ENCODE assay signal across 27 mouse cellular contexts in the genomic region with DNA sequence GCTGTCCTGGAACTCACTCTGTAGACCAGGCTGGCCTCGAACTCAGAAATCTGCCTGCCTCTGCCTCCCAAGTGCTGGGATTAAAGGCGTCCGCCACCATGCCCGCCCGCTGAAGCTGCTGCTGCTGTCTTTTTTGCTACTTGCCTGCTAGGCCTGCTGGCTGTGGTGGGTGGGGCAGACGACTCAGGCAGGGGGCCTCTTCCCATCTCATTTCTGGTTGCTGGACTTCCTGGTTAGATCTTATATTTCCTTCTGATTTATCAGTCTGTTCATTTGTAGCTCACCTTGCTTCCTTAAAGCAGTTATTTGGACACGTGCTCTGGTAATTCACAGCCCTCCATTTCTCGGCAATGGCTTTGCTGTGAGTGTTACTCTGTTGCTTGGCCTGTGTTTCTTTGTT. TPM values are rescaled to one million over a fixed set of nuclear protein-coding genes. Genes with fewer than 3 reads are reported as not detected.
A peak's percentile ranks its signal among the peaks of the same experiment; 100 is the strongest.
DNase-seq lines count a peak whose midpoint lies in the region; ATAC-seq and TF ChIP-seq lines count a peak whose summit lies in the region.
"Had no signal": no experiment of that assay in that cellular context is flagged by ENCODE, and none has a peak within 500 bp of the region (broad histone marks: within the 10 kb centered on the region; RNA-seq: fewer than 3 reads in every experiment).

No protein-coding gene starts in this region.

- no peak overlapping the region for H3K4me3 ChIP-seq in heart, embryonic 10.5 days
- no peak overlapping the region for H3K4me3 ChIP-seq in heart, embryonic 11.5 days (ENCODE audit: low read depth, low read length)
- no peak overlapping the region for H3K4me3 ChIP-seq in intestine, postnatal 0 days (ENCODE audit: low read depth, low read length)
- no peak overlapping the region for H3K4me3 ChIP-seq in layer of hippocampus, adult 2 months
- H3K4me3 ChIP-seq in hindbrain, embryonic 14.5 days (replicated peaks; ENCODE audit: low read length), result no peak overlapping the region
- H3K4me3 ChIP-seq: forebrain, embryonic 10.5 days; forebrain, embryonic 13.5 days; hindbrain, embryonic 12.5 days had no signal

- H3K4me2 ChIP-seq in heart, embryonic 11.5 days, result no peak overlapping the region
- H3K4me2 ChIP-seq in intestine, postnatal 0 days (replicated peaks; ENCODE audit: low read depth), result no peak overlapping the region
- no peak overlapping the region for H3K4me2 ChIP-seq in hindbrain, embryonic 14.5 days (replicated peaks)
- H3K4me2 ChIP-seq: forebrain, embryonic 13.5 days; hindbrain, embryonic 12.5 days had no signal

- no peaks in the 10 kb centered on the region for H3K36me3 ChIP-seq in heart, embryonic 10.5 days
- no peaks in the 10 kb centered on the region for H3K36me3 ChIP-seq in heart, embryonic 11.5 days (ENCODE audit: control insufficient read depth, insufficient read depth, low read length)
- H3K36me3 ChIP-seq in intestine, postnatal 0 days (ENCODE audit: control insufficient read depth, insufficient read depth), result no peaks in the 10 kb centered on the region
- H3K36me3 ChIP-seq in hindbrain, embryonic 14.5 days (replicated peaks; ENCODE audit: control insufficient read depth, insufficient read depth), result no peaks in the 10 kb centered on the region
- H3K36me3 ChIP-seq: forebrain, embryonic 10.5 days; hindbrain, embryonic 12.5 days had no signal

- no peak overlapping the region for H3K9ac ChIP-seq in heart, embryonic 11.5 days (ENCODE audit: low read depth, low read length)
- no peak overlapping the region for H3K9ac ChIP-seq in intestine, postnatal 0 days (ENCODE audit: low read depth, low read length)
- H3K9ac ChIP-seq in hindbrain, embryonic 14.5 days, result no peak overlapping the region
- H3K9ac ChIP-seq: forebrain, embryonic 13.5 days; hindbrain, embryonic 12.5 days had no signal

- ATAC-seq in heart, embryonic 11.5 days (replicated peaks; ENCODE audit: insufficient number of reproducible peaks, low FRiP score, low TSS enrichment), result no peak
- ATAC-seq in intestine, postnatal 0 days, result peak; percentile 12; the same call in 1 of the 2 replicates
- ATAC-seq in hindbrain, embryonic 14.5 days (ENCODE audit: low FRiP score), result no peak
- ATAC-seq: forebrain, embryonic 13.5 days; forebrain, embryonic 16.5 days; hindbrain, embryonic 16.5 days had no signal

- DNase-seq in heart, embryonic 10.5 days (ENCODE audit: low spot score), result peak; percentile 38
- peak; percentile 40 for DNase-seq in ES-CJ7 (ENCODE audit: low read depth, low spot score)
- no peak for DNase-seq in layer of hippocampus, adult 2 months (ENCODE audit: low spot score in 2 of 2)
- no peak for DNase-seq in hindbrain, embryonic 14.5 days (ENCODE audit: low spot score)
- DNase-seq: adrenal gland, adult 2 months; adrenal gland, postnatal 14 days; B cell, adult 2 months; cerebellum, adult 11 months; cerebellum, adult 2 months; cerebellum, postnatal 10 days; cerebellum, postnatal 36 days; gastrocnemius, postnatal 10 days; gastrocnemius, postnatal 36 days; kidney, adult 11 months; kidney, adult 8-10 months had no signal

- H3K9me3 ChIP-seq in heart, embryonic 10.5 days, result no peaks in the 10 kb centered on the region
- no peaks in the 10 kb centered on the region for H3K9me3 ChIP-seq in heart, embryonic 11.5 days (replicated peaks; ENCODE audit: control insufficient read depth, low read length)
- H3K9me3 ChIP-seq in intestine, postnatal 0 days (ENCODE audit: control insufficient read depth), result no peaks in the 10 kb centered on the region
- no peaks in the 10 kb centered on the region for H3K9me3 ChIP-seq in hindbrain, embryonic 14.5 days (ENCODE audit: control insufficient read depth, low read length)
- H3K9me3 ChIP-seq: forebrain, embryonic 10.5 days; forebrain, embryonic 13.5 days; hindbrain, embryonic 12.5 days had no signal

- H3K27me3 ChIP-seq in heart, embryonic 10.5 days (ENCODE audit: insufficient read depth, poor library complexity, severe bottlenecking), result no peaks in the 10 kb centered on the region
- H3K27me3 ChIP-seq in heart, embryonic 11.5 days (ENCODE audit: control insufficient read depth, insufficient read depth, low read length), result no peaks in the 10 kb centered on the region
- no peaks in the 10 kb centered on the region for H3K27me3 ChIP-seq in intestine, postnatal 0 days (replicated peaks; ENCODE audit: control insufficient read depth, insufficient read depth, low read length)
- H3K27me3 ChIP-seq in hindbrain, embryonic 14.5 days (ENCODE audit: control insufficient read depth, insufficient read depth, low read length), result no peaks in the 10 kb centered on the region
- H3K27me3 ChIP-seq: CH12.LX; forebrain, embryonic 13.5 days; hindbrain, embryonic 12.5 days had no signal

- WGBS in heart, embryonic 10.5 days, result 80% methylated on average over 8 of the region's 8 CpGs
- WGBS in heart, embryonic 11.5 days (ENCODE audit: insufficient replicate concordance), result 81% methylated on average over 8 of the region's 8 CpGs
- 52% methylated on average over 8 of the region's 8 CpGs for WGBS in intestine, postnatal 0 days
- 92% methylated on average over 8 of the region's 8 CpGs for WGBS in hindbrain, embryonic 14.5 days

- H3K27ac ChIP-seq in heart, embryonic 10.5 days, result no peak overlapping the region
- no peak overlapping the region for H3K27ac ChIP-seq in heart, embryonic 11.5 days (ENCODE audit: low read depth, low read length)
- H3K27ac ChIP-seq in intestine, postnatal 0 days (ENCODE audit: low read depth, low read length), result peak overlapping the region; percentile 41
- H3K27ac ChIP-seq in layer of hippocampus, adult 2 months, result no peak overlapping the region
- H3K27ac ChIP-seq in hindbrain, embryonic 14.5 days, result no peak overlapping the region
- H3K27ac ChIP-seq: forebrain, embryonic 10.5 days; forebrain, embryonic 13.5 days; hindbrain, embryonic 12.5 days had no signal

- no peak for TF ChIP-seq CTCF in intestine, postnatal 0 days (IDR thresholded peaks at IDR 0.05; ENCODE audit: low read depth)
- no peak for TF ChIP-seq CTCF in layer of hippocampus, adult 2 months (conservative IDR thresholded peaks at IDR 0.05)

- H3K4me1 ChIP-seq in heart, embryonic 10.5 days, result peaks cover 8% of the 10 kb centered on the region; the same call in 1 of the 2 replicates
- H3K4me1 ChIP-seq in heart, embryonic 11.5 days (ENCODE audit: control insufficient read depth, insufficient read depth, low read length), result no peaks in the 10 kb centered on the region
- H3K4me1 ChIP-seq in intestine, postnatal 0 days (replicated peaks; ENCODE audit: control insufficient read depth, insufficient read depth, low read length), result 0 out of 2 replicates have a peak, but pooled peaks cover 3% of the 10 kb centered on the region
- H3K4me1 ChIP-seq in hindbrain, embryonic 14.5 days (replicated peaks; ENCODE audit: control insufficient read depth, insufficient read depth, low read length), result no peaks in the 10 kb centered on the region
- H3K4me1 ChIP-seq: forebrain, embryonic 13.5 days; hindbrain, embryonic 12.5 days had no signal

RNA-seq across cellular contexts. Expression of gene Tmem45b, which starts 28.8 kb away (rescaled TPM):
- polyA plus RNA-seq in heart, embryonic 10.5 days (2016; fragmentation: Nextera tagmentation; extraction: Ambion mirVana), result 0.07 TPM in 1 of 2 replicates, not detected in the other
- polyA plus RNA-seq in heart, embryonic 11.5 days (2014; fragmentation: Nextera tagmentation; extraction: Ambion mirVana), result not detected in 2 replicates
- polyA plus RNA-seq in intestine, postnatal 0 days (2015; fragmentation: Nextera tagmentation; extraction: Ambion mirVana), result 222 and 234 TPM in 2 replicates
- not detected for total RNA-seq in layer of hippocampus, adult 2 months (2021)
- 0.11 and 0.27 TPM in 2 replicates for polyA plus RNA-seq in hindbrain, embryonic 14.5 days (2014; fragmentation: Nextera tagmentation; extraction: Ambion mirVana)
- total RNA-seq: CH12.LX; granulocyte monocyte progenitor cell, adult 5-6 weeks; hematopoietic stem cell, adult 5-6 weeks had no signal
- polyA plus RNA-seq: forebrain, embryonic 10.5 days; heart, embryonic 14.5 days; heart, postnatal 0 days had no signal

RNA-seq across cellular contexts. Expression of gene Nfrkb, which starts 49.4 kb away (rescaled TPM):
- 15.2 and 16.1 TPM in 2 replicates for polyA plus RNA-seq in heart, embryonic 10.5 days (2016; fragmentation: Nextera tagmentation; extraction: Ambion mirVana)
- polyA plus RNA-seq in heart, embryonic 11.5 days (2014; fragmentation: Nextera tagmentation; extraction: Ambion mirVana), result 12.7 and 21.1 TPM in 2 replicates
- 8.5 and 8.9 TPM in 2 replicates for polyA plus RNA-seq in intestine, postnatal 0 days (2015; fragmentation: Nextera tagmentation; extraction: Ambion mirVana)
- 10 to 100 TPM; 33.1 to 33.6 TPM for total RNA-seq in layer of hippocampus, adult 2 months (2021)
- 25.4 and 32.0 TPM in 2 replicates for polyA plus RNA-seq in hindbrain, embryonic 14.5 days (2014; fragmentation: Nextera tagmentation; extraction: Ambion mirVana)

Comparison
In these comparisons a context has a peak if more than half of its experiments do, and no peak if none do; other contexts are left out.
1. DNase-seq: peak in heart, embryonic 10.5 days (single experiment) and ES-CJ7 (single experiment); none in layer of hippocampus, adult 2 months (0 of 2) and hindbrain, embryonic 14.5 days (single experiment).
2. RNA of gene Tmem45b, which starts 28.8 kb away (polyA plus RNA-seq): 222 to 234 TPM in intestine, postnatal 0 days; 0.11 to 0.27 TPM in hindbrain, embryonic 14.5 days, not detected in heart, embryonic 11.5 days and 0.07 TPM in heart, embryonic 10.5 days; every median in the first group is over 100 times any median in the second.